Mouse (Mus musculus): ENCODE measurements at regions not wholly inside any gene's neighbourhood (a gene's known extent, or its start where the extent isn't known, plus 50 kb on each side); places are given as distances from the start of the nearest gene placed in this dataset.

DNA sequence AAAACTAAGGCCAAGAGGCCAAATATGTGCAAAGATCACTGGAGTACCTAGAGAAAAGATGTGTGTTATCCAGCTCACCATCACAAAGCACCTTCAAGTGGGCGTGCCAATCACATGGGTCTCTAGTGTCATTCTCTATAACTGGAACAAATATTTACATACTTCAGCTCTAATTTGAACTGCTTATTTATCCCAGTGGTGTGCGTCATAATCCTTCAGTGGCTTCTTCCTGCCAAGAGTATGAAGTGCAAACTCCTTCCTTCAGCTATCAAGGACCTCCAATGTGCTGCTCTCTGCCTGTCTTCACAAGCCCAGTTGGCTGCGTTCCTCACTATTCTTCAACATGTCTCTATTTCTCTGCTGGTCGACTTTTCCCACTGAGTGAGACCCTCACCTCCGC is 227.1 kb downstream of the Snx19 start:
- H3K4me1 ChIP-seq (ENCODE audit: control insufficient read depth in 1 of 2, insufficient read depth in 2 of 2) = no peaks in the 10 kb centered on the region
- H3K27me3 ChIP-seq (replicated peaks) = no peaks in the 10 kb centered on the region
- no peak overlapping the region for H3K4me2 ChIP-seq (ENCODE audit: insufficient read depth, low read depth, poor library complexity, severe bottlenecking)
- TF ChIP-seq CHD2 (IDR thresholded peaks at IDR 0.05; ENCODE audit: low read length) = no peak
- no peak for TF ChIP-seq GABPA (IDR thresholded peaks at IDR 0.05; ENCODE audit: insufficient replicate concordance, low read depth, low read length)
- no peak overlapping the region for H3K27ac ChIP-seq (ENCODE audit: insufficient read depth, low read depth)
- no peak overlapping the region for H3K4me3 ChIP-seq (replicated peaks in 1 of 3; ENCODE audit: low read depth in 2 of 3, low read length in 2 of 3, poor library complexity in 1 of 3)
- in situ Hi-C loops (cut with MboI; ENCODE audit: low pct_ligation_motif_present, low pct_unique_long_range_greater_than_20kb, low sequenced_read_pairs) (no loop called here), dilution Hi-C loops (cut with MboI; ENCODE audit: extremely low pct_ligation_motif_present, extremely low pct_unique_long_range_greater_than_20kb, low sequenced_read_pairs) (no loop called here)
- no peaks in the 10 kb centered on the region for H3K36me3 ChIP-seq (replicated peaks in 1 of 2; ENCODE audit: control insufficient read depth in 1 of 2, insufficient read depth in 1 of 2, low read length in 1 of 2)
- H3K9me3 ChIP-seq (replicated peaks; ENCODE audit: low read length) = no peaks in the 10 kb centered on the region
- DNase-seq (ENCODE audit: extremely low read depth) = no peak
- H3K9ac ChIP-seq (ENCODE audit: insufficient read depth, low read depth) = no peak overlapping the region
- no peaks in the 10 kb centered on the region for H3K79me2 ChIP-seq (replicated peaks; ENCODE audit: control insufficient read depth, extremely low read depth, insufficient read depth, poor library complexity, severe bottlenecking)

DNA sequence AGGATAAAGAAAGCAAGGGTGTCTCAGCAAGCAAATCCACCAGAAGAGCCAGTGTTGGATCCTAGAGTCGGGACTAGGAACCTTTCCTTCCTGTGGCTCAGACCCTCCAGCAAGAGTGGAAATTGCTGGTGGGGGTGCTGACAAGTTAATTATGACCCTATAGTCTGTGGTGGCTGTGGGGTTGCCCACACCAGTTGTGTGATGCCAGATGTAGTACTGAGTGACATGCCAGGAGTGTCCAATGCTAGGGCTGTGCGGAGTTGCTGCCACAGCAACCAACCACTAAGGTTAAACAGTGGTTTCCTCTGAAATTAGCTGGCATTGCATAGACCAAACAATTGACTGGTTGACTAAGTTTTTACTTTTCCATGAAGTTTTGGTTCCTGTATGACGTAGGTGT is 226.3 kb downstream of the Snx19 start:
- H3K27ac ChIP-seq (ENCODE audit: insufficient read depth, low read depth) = no peak overlapping the region
- in situ Hi-C loops (cut with MboI; ENCODE audit: low pct_ligation_motif_present, low pct_unique_long_range_greater_than_20kb, low sequenced_read_pairs) = no loop called here
- H3K36me3 ChIP-seq (replicated peaks in 1 of 2; ENCODE audit: control insufficient read depth in 1 of 2, insufficient read depth in 1 of 2, low read length in 1 of 2) = no peaks in the 10 kb centered on the region
- no peaks in the 10 kb centered on the region for H3K9me3 ChIP-seq (replicated peaks; ENCODE audit: low read length)
- no peak overlapping the region for H3K9ac ChIP-seq (ENCODE audit: insufficient read depth, low read depth)
- TF ChIP-seq RCOR1 (conservative IDR thresholded peaks at IDR 0.05; ENCODE audit: low read depth, low read length) (no peak), PAX5 (IDR thresholded peaks at IDR 0.05; ENCODE audit: low read length) (no peak), RAD21 (IDR thresholded peaks at IDR 0.05; ENCODE audit: low read depth, low read length) (no peak), GABPA (IDR thresholded peaks at IDR 0.05; ENCODE audit: insufficient replicate concordance, low read depth, low read length) (no peak), NRF1 (IDR thresholded peaks at IDR 0.05; ENCODE audit: low read depth, low read length) (no peak), CTCF (conservative IDR thresholded peaks at IDR 0.05 in 1 of 2, IDR thresholded peaks at IDR 0.05 in 1 of 2; ENCODE audit: low read depth in 2 of 2, low read length in 2 of 2) (no peak), TCF12 (IDR thresholded peaks at IDR 0.05; ENCODE audit: low read depth, low read length) (no peak), MAFK (IDR thresholded peaks at IDR 0.05; ENCODE audit: insufficient replicate concordance, low read length) (no peak), UBTF (IDR thresholded peaks at IDR 0.05; ENCODE audit: low read depth, low read length) (no peak), ZKSCAN1 (IDR thresholded peaks at IDR 0.05; ENCODE audit: borderline replicate concordance, low read depth, low read length) (no peak), E2F4 (IDR thresholded peaks at IDR 0.05; ENCODE audit: insufficient replicate concordance, low read depth, low read length) (no peak), POLR2AphosphoS2 (IDR thresholded peaks at IDR 0.05; ENCODE audit: low read depth, low read length) (no peak)
- H3K4me2 ChIP-seq (ENCODE audit: insufficient read depth, low read depth, poor library complexity, severe bottlenecking) = no peak overlapping the region
- DNase-seq (ENCODE audit: extremely low read depth) = no peak
- H3K27me3 ChIP-seq (replicated peaks) = no peaks in the 10 kb centered on the region
- H3K4me1 ChIP-seq (ENCODE audit: control insufficient read depth in 1 of 2, insufficient read depth in 2 of 2) = no peaks in the 10 kb centered on the region
- H3K4me3 ChIP-seq (replicated peaks in 1 of 3; ENCODE audit: low read depth in 2 of 3, low read length in 2 of 3, poor library complexity in 1 of 3) = no peak overlapping the region
- dilution Hi-C loops (cut with MboI; ENCODE audit: extremely low pct_ligation_motif_present, extremely low pct_unique_long_range_greater_than_20kb, low sequenced_read_pairs) = no loop called here
- H3K79me2 ChIP-seq (replicated peaks; ENCODE audit: control insufficient read depth, extremely low read depth, insufficient read depth, poor library complexity, severe bottlenecking) = no peaks in the 10 kb centered on the region

DNA sequence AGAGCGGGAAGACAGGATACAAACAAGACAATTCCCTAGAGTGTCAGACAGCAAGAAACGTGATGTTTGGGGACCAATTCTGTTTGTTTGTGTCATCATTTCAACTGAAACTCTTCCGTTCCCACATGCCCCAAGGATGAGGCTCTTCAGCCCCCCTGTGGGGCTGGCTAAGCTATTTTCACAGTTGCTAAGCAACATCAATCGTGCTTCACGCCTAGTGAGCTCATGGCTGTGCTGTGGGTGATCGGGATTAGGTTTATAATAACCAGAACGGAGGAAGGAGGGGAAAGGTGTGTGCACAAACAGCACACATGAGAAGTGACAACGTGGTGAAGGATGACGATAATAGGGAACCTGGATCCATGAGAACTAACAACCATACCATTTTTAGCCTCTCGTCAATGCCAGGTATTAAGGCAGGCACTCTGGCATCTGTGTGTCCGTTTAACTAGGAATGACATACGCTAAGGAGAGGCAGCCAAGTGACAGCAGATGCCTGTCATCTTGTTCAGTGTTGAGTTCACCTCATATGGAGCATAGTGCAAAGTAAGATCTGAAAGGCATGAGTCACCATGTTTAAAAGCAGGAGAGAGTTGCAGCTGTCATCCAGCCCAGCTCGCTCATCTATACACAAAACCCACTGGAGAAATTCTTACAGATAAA is 222.6 kb downstream of the Snx19 start:
- Histone ChIP-seq H3K9ac (ENCODE audit: insufficient read depth, low read depth) (no peak overlapping the region), H3K27ac (ENCODE audit: insufficient read depth, low read depth) (no peak overlapping the region), H3K79me2 (replicated peaks; ENCODE audit: control insufficient read depth, extremely low read depth, insufficient read depth, poor library complexity, severe bottlenecking) (no peaks in the 10 kb centered on the region), H3K27me3 (replicated peaks) (no peaks in the 10 kb centered on the region), H3K4me1 (ENCODE audit: control insufficient read depth in 1 of 2, insufficient read depth in 2 of 2) (no peaks in the 10 kb centered on the region), H3K36me3 (replicated peaks in 1 of 2; ENCODE audit: control insufficient read depth in 1 of 2, insufficient read depth in 1 of 2, low read length in 1 of 2) (no peaks in the 10 kb centered on the region), H3K9me3 (replicated peaks; ENCODE audit: low read length) (no peaks in the 10 kb centered on the region), H3K4me2 (ENCODE audit: insufficient read depth, low read depth, poor library complexity, severe bottlenecking) (no peak overlapping the region), H3K4me3 (replicated peaks in 1 of 3; ENCODE audit: low read depth in 2 of 3, low read length in 2 of 3, poor library complexity in 1 of 3) (no peak overlapping the region)
- dilution Hi-C loops (cut with MboI; ENCODE audit: extremely low pct_ligation_motif_present, extremely low pct_unique_long_range_greater_than_20kb, low sequenced_read_pairs) = no loop called here
- TF ChIP-seq IRF4 (IDR thresholded peaks at IDR 0.05; ENCODE audit: low read depth, low read length) (no peak), USF1 (IDR thresholded peaks at IDR 0.05; ENCODE audit: low read depth, low read length) (no peak), PAX5 (IDR thresholded peaks at IDR 0.05; ENCODE audit: low read length) (no peak), JUN (IDR thresholded peaks at IDR 0.05; ENCODE audit: insufficient read depth, low read depth, low read length) (no peak), USF2 (conservative IDR thresholded peaks at IDR 0.05; ENCODE audit: low read depth, low read length) (no peak), NRF1 (IDR thresholded peaks at IDR 0.05; ENCODE audit: low read depth, low read length) (no peak)
- in situ Hi-C loops (cut with MboI; ENCODE audit: low pct_ligation_motif_present, low pct_unique_long_range_greater_than_20kb, low sequenced_read_pairs) = no loop called here
- DNase-seq (ENCODE audit: extremely low read depth) = no peak

All from CH12.LX (cell line).